Mouse (Mus musculus): ENCODE results near the gene Aurkb.

Aurkb gene

DNA sequence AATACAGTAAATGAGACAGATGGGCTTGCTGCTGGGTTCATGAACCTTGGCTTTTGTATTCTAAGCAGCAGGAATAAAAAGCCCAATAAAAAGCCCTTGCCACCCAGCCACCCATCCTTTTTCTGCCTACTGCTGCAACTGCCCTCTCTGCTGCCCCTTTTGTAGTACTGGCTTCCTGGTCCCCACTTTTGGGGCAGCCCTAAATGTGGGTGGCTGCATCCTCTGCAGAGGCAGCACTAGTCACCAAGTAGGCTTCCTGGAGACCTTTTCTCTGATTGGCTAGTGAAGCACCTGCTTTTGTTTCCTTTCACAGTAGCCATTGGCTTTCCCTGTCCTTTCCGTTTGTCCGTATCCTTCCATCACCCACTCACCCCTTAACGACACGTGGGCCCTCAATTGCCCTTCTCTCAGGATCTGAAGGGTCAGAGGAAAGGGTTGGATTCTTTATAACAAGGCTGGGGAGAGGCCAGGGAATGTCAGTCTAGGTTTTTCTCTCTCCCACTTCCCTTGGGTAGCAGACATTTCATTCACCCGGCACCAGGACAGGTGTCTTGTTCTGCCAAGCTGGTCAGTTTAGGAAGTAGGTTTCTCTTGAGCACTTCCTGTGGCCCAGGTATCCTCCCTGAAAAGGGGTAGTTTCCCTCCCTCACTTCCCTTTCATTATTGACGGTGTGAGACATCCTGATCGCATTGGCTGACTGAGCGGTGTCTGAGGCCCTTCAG lies 52.8 kb downstream of the Aurkb start:
- DNase-seq (ENCODE audit: low spot score in 2 of 2): peak in 1 of 2 experiments; percentile 42

DNA sequence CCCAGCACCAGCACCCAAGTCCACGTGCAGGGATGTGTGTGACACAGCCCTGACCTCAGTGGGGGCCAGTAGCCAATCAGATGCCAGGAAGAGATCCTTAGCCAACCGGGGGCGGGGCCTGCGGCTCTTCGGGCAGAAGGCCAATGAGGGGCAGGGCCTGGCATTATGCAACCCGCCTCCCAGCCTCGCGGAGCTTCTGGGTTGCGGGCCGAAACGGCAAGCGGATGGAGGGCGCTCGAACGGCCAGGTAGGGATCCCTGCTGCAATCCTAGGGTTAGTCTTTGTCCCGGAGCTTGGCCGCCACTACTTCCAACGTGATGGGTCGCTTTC lies 53.3 kb downstream of the Aurkb start:
- peak; percentile 91 to 96 for DNase-seq (ENCODE audit: low spot score in 2 of 2)

DNA sequence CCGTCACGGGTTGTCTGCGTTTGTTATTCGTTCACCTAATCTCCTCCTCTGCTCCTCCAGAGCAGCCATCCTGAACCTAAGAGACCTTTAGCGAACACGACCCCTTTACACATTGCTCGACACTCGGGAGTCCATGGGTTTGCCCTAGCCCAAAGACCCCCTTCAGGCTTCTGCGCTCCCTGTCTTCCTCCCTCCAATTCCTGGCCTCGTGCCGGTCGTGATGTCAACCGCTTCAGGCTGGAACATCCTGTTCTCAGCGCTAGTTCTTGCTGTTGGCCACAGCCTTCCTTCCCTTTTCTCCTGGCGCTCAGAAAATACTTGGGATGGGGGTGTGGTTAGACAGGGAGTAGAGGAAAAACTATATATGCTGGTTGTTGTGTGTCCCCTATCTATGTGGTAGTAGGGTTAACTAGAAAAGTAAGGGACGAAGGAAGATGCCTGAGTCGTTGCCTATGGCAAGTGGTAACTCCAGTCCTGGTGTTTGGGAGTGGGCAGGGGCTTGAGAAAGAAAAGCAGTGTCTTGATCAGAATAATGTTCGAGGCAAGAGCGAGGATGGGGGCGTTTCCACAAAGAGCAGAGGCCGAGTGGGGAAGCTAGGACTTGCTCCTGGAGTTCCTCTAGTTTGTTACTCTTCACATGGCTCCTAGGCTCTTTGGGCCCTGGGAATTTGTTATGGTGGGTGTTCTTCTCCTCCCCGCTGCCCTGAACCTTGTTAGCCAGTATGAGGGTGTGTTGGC lies 53.9 kb downstream of the Aurkb start:
- peak in 1 of 2 experiments; percentile 59 for DNase-seq (ENCODE audit: low spot score in 2 of 2)

DNA sequence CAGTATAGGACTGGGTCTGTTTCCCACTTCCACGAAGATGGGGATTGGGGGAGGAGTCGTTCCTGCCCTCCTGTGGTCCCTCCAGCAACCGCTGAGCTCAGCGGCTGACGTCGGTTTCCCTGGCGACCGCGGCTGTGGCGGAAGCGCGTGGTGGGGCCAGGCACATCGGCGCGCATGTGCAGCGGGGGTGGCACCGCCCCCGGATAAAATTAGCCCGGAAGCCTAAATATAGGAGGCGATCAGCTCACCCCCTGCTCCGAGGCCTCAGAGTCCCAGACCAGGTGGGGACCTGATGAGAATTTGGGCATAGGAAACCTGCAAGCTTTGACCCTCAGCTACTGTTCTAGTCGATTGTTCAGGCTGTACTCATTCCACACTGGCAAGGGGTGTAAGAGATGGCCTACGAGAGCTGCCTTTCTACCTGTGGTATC lies 54.5 kb downstream of the Aurkb start:
- DNase-seq (ENCODE audit: low spot score in 2 of 2): peak; percentile 79 to 92

DNA sequence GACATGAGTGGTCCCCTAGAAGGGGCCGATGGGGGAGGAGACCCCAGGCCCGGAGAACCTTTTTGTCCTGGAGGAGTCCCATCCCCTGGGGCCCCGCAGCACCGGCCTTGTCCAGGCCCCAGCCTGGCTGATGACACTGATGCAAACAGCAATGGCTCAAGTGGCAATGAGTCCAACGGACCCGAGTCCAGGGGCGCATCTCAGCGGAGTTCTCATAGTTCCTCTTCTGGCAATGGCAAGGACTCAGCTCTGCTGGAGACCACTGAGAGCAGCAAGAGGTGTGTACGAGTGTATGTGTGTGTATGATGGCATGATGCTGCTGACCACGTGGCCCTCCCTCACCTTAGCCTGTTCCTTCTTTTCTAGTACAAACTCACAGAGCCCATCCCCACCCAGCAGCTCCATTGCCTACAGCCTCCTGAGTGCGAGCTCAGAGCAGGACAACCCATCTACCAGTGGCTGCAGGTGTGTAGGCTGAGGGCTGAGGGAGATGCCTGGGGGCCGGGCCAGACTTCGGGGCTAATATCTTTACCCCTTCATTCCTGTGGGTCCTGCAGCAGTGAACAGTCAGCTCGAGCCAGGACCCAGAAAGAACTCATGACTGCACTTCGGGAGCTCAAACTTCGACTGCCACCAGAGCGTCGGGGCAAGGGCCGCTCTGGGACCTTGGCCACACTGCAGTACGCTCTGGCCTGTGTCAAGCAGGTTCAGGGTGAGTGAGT lies 55.4 kb downstream of the Aurkb start:
- no peak for DNase-seq (ENCODE audit: low spot score in 2 of 2)
